Mouse (Mus musculus) CD8-positive naive resting alpha-beta T cell, adult 2 months (primary cell): ENCODE data around the gene Gm49358.
A peak's percentile ranks its signal among the peaks of the same experiment; 100 is the strongest.

Experiments
- DNase-seq, 2 experiments: peaks; one replicate each; pipeline ENCODE4 v3.0.0; 2022; ENCODE audit warnings: low read depth in 2 of 2, low spot score in 2 of 2

Gene Gm49358

GRCm38 (mm10) chr10:86763672-86764071, at the start of gene Gm49358:
Gm49358 (plus strand) TSS chr10:86763972.
- no peak for DNase-seq

DNA sequence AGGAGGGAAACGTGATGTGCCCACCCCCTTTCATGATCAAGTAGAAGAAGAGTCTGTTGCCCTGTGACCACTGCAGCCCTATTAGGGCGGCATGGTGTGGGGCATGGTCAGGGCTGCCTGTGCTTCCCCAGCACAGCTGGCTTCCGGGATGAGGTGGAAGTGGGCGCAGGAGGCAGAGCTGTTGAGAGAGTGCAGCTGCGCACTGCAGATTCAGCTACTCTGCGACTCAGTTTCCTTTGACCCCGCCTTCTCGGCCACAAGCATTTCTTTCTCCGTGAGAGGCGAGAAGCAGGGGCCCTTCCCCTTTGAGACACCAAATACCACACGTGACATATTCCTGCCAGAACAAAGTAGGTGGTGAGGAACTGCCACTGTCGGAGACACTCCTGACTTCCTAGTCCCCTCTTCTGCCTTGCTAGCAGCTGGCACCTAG, 36.2 kb upstream of the Gm49358 start:
- peak; percentile 57 to 59 for DNase-seq

GRCm38 (mm10) chr10:86728176-86728575, 35.6 kb upstream of the Gm49358 start:
- DNase-seq, result no peak

DNA sequence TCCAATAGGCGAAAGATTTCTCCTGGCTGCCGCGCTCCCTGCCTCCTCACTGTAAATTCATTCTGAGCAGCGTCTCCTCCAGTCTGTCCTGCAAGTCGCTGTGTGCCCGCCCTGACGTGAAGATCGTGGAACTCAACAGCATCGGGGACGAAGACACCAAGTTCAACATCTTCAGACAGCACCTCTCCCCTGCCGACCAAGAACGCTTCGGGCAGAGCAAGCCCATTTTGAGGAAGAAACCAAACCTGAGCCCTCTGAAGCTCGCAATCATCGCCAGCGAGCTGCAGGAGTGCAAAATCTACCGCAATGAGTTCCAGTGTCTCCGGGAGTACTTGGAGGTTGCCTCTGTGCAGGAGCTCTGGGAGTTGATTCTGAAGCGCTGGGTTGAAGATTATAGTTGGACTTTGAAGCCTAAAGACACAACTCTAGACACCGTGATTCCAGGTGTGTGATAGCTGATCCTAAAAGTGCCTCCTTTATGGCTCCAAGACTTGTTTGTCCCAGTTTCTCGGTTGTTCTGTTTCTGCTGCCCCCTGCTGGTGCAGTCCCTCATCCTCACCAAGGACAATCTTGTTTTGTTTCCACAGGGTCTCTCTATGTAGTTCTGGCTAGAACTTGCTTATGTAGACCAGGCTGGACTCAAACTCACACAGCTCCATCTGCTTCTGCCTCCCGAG, 32.8 kb upstream of the Gm49358 start:
- DNase-seq, result peak; percentile 80 to 85

DNA sequence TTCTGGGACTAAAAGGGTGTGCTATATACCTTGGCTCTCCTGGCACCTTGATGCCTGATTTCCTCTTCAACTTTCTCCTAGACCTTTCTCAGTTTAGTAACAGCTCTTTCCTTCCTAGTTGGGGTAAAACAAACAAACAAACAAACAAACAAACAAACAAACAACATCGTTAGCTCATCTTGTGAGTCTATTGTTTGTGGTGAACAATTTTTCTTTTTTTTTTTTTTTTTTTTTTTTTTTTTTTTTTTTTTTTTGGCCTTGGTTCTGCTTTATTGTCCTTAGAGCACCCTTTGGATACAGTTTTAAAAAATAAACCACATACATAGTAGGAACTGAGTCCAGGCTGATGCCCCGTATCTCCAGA, 32.3 kb upstream of the Gm49358 start:
- DNase-seq, result no peak

- DNase-seq, result no peak
Observed at GRCm38 (mm10) chr10:86735036-86735435, 28.7 kb upstream of the Gm49358 start.

GRCm38 (mm10) chr10:86742918-86743317, 20.9 kb upstream of the Gm49358 start:
- no peak for DNase-seq

DNA sequence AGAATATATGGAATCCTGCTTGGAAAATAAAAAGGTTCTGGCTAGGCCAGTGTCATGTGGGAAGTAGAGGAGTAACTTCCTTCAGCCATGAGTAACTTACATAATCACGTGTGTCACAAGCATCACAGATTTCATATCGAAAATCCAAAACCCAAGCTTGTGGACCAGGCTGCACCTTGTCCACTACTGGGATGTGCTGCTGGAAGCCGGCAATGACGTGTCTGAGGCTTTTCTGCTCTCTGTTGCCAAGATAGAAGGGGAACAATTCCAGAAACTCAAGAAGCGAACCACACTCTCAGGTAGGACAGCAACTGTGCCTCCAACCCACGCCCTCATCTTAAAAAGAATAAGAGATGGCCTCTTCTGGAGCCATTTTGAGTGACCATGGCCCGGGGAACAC, 19.5 kb upstream of the Gm49358 start:
- DNase-seq, result no peak

GRCm38 (mm10) chr10:86755816-86756502, 7.8 kb upstream of the Gm49358 start:
- no peak for DNase-seq

DNA sequence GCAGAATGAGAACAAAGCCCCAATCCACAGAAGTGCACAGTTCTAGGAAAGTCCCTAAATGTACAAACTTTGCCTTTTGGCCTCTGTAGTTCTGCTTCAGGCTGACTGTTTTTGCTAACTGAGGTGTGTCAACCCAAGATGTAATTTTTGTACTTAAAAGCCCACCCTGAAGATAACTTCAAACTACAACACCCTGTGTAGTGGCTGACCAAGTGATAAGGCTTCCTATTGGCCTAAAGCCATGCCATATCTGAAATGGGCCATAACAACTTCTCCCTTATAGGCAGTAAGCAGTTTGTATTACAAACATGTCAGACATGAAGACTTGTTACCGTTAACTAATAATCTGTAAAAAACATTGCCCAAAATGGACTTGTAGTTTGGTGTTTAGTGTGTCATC, 6.0 kb upstream of the Gm49358 start:
- no peak for DNase-seq

DNA sequence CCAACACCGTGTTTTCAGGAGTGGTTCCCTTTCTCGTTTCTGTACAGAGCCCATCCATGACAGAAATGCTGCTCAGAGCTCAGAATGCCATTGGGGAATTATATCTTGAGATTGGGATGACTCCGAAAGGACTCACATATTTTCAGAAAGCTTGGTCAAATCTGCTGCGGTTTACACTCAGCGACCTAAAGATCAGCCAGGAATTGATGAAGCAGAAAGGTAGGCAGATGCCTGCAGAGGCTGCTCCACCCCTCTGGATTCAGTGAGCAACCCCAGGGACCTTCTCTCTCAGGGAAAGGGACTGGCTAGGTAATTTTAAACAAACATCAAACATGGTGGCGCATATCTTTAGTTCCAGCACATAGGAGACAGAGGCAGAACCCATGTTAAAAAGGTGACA, 5.6 kb upstream of the Gm49358 start:
- DNase-seq, result no peak

GRCm38 (mm10) chr10:86761236-86761635, 2.5 kb upstream of the Gm49358 start:
- DNase-seq, result no peak

DNA sequence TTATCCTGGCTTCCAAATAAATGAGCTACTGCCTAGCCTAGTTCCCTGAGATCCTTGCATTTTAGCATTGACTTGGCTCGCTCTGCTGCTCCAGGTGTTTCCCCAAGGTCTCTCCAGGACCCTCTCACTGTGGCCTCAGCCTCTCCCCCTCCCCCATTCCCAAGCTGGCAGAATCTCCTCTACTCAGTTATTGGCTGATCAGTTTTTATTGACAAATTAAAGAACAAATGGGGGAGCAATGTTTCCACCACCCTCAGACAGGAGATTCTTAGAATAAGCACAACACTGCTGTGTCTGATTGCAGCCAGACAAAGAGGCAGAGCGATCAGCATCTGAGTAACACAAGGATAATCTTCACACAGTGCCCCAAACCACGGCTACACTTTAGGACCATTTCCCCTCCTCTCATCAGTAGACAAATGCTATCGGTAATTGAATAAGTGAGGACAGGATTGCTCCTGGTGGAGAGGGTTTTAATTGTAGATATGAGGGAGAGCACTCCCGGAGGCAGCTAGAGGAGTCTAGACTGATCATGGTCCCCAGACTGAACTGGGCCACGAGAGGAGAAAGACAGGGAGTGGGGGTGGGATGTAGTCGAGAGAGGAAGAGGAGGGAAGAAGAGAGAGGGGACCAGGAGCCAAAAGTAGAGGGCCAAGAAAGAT, 1.9 kb upstream of the Gm49358 start:
- DNase-seq, result no peak

GRCm38 (mm10) chr10:86762384-86762730, 1.4 kb upstream of the Gm49358 start:
- DNase-seq, result no peak

GRCm38 (mm10) chr10:86765344-86765966, 1.7 kb downstream of the Gm49358 start:
- no peak for DNase-seq

DNA sequence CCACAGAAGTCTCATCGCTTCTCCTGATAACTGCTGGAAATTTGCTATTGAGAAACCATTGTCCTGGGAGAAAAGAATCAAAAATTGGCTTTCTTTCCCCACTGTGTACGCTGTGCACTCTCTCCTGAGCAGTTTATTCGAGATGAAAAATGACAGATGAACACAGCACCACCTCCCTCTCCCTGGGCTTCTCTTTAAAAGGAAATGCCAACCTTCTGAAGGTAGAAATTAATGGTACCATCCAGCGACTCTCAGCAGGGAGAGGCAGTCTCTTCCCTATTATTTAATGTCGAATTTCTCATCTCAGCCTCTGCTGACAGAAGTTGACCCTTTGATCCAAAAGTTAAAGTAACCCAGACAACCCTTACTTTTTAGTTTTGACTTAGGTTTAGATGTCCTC, 5.4 kb downstream of the Gm49358 start:
- no peak for DNase-seq

- no peak for DNase-seq
Observed at GRCm38 (mm10) chr10:86769797-86770196, 6.0 kb downstream of the Gm49358 start.

GRCm38 (mm10) chr10:86771701-86772100, 7.9 kb downstream of the Gm49358 start:
- DNase-seq, result no peak

DNA sequence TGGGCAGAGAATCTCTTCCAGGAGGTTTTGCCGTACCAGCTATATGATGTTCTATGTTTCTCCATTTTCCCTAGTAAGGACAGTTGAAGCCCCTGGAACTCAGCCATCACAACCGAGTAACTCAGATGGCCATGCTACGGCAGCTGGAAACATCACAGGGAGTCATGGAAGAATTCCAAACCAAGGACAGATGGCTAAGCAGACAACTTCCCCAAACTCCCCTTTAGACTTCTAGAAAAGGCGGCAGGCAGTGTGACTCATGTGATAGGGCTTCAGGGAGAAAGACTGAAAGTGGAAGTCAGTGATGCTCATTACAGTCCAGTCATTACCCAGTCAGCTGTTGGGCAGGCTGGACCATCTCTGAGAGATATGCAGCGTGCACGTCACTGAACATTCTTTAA, 8.5 kb downstream of the Gm49358 start:
- no peak for DNase-seq

DNA sequence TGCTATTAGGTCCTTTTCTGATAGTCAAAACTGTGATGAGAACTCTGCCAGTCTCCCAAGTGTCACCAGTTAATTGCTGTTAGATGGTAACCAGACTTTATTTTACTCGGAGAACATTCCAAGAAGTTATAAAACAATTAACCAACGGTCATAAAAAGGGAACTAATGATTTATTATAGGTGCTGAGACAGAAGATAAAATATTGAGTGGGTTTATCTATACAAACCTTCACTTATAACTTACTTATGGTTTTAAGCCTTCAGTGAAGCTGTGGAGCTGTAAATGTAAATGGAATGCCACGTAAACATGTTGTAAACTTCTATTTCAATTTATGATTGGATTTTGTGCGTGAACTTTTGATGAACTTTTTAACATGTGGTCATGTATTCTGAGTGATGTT, 9.6 kb downstream of the Gm49358 start:
- DNase-seq, result no peak

- no peak for DNase-seq
Observed at GRCm38 (mm10) chr10:86776281-86776680, 12.5 kb downstream of the Gm49358 start.
